Mouse (Mus musculus) cortical plate, adult 2 months (tissue): ENCODE measurements around the gene Cox15.

Experiments
- CTCF ChIP-seq: fragments of 200-500 bp; IDR thresholded peaks from 2 replicates; pipeline ENCODE4 v1.5.1; 2011; ENCODE audit warnings: mild to moderate bottlenecking, control low read depth, low read length; ENCODE audit not compliant: insufficient read depth; ENCODE audit errors: extremely low read depth
- POLR2A ChIP-seq: fragments of 200-500 bp; IDR thresholded peaks from 2 replicates; pipeline ENCODE4 v1.6.1; 2011; ENCODE audit warnings: mild to moderate bottlenecking, low read length, control low read depth; ENCODE audit not compliant: insufficient read depth; ENCODE audit errors: extremely low read depth

GRCm38 (mm10) chr19:43752489-43753225 is at the start of gene Cox15, which contains the start of gene Cutc:
- TF ChIP-seq POLR2A (peak; percentile 90), CTCF (no peak)
